Mouse (Mus musculus) right cerebral cortex, postnatal 4 days (tissue): ENCODE data around the gene Cerkl.

Experiments
- DNase-seq: peaks from one replicate; pipeline ENCODE4 v3.0.0-alpha.2; 2022

The Cerkl gene

DNA sequence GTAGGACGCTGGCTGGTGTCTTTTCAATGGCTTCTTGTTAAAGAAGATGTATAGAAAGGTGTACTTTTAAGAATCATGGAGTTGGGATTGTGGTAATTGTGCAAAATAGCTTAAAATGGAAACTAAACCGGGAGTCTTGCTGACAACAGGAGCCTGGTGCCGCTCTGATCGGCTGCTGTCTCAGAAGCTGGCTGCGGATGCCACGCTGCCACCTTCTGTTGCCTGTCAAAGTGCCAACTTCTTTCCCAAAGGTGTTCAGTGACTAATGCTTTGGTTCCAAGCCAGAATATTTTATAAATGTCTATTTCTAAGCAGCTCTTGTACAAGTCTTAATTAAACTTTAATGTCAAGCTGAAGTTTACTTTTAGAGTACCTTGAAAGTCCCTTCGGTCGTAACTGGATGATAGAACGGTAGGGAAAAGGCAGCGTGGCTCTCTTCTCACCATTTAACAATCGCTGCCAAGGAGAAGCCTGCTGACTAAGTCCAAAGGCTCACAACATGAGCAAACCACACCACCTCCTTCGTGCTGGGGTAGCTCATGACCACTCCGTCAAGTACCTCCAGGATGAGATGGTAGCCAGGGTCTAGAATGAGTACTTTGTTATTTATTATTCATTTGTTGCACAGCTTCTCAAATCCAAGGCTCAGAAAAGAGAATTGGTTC, 147.0 kb downstream of the Cerkl start:
- no peak for DNase-seq

GRCm38 (mm10) chr2:79307549-79307948, 149.0 kb downstream of the Cerkl start:
- DNase-seq = no peak

GRCm38 (mm10) chr2:79302398-79302797, 154.2 kb downstream of the Cerkl start:
- DNase-seq = no peak

DNA sequence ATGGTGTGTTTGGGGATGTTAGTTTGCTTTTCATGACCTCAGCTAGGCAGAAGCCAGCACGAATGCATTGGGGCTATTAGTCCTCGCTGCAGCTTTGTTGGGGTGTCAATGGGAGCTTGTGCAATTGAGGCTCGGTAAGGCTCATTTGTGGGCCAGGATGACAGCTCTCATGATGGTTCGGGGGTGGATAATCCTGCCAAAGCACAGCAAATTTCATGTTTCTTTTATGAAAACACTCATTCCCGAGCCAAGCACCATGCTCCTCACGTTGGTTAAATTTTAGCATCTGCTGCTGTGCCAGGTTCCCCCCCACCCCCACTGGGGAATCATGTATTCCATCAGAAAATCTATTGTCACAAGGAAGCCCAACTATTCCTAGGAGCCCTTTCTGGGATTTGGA, 164.2 kb downstream of the Cerkl start:
- no peak for DNase-seq

DNA sequence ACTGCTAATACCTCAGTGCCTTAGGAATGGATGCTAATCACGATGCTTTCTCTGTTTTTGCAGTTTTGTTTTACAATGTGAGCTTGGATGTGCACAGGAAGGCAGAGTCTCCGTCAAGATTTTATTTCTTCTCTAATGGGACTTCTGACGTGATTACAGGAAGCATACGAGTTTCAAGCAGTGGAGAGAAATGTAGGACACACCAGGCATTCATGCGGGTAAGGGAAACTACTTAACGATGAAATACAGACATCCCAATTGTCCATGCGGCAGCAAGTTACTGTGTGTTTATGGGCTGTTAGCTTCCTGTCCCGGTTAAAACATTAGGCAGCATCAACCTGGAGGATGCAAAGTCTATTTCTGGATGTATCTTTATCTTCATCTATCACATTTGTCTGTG, 164.7 kb downstream of the Cerkl start:
- DNase-seq = no peak

GRCm38 (mm10) chr2:79290149-79290548, 166.4 kb downstream of the Cerkl start:
- DNase-seq = no peak

GRCm38 (mm10) chr2:79284206-79284605, 172.4 kb downstream of the Cerkl start:
- no peak for DNase-seq
